Mouse (Mus musculus): ENCODE results near the gene Trp73. TPM values are rescaled to one million over a fixed set of nuclear protein-coding genes. Genes with fewer than 3 reads are reported as not detected.

Gene Trp73
- polyA plus RNA-seq, 1 experiment from 2014 or later: 0.18 TPM

- Histone ChIP-seq H3K36me3 (ENCODE audit: control insufficient read depth, insufficient read depth, low read length) (peaks cover 21% of the 10 kb centered on the region), H3K4me1 (replicated peaks; ENCODE audit: control insufficient read depth, insufficient read depth, low read length) (peaks cover 17% of the 10 kb centered on the region), H3K27ac (ENCODE audit: low read depth, low read length) (peak within 1 kb of the TSS; percentile 64), H3K4me2 (peak within 1 kb of the TSS; percentile 98), H3K4me3 (ENCODE audit: low read depth, low read length) (peak within 1 kb of the TSS; percentile 100), H3K27me3 (replicated peaks; ENCODE audit: control insufficient read depth, insufficient read depth, low read length) (no peaks in the 10 kb centered on the region), H3K9ac (ENCODE audit: low read depth, low read length) (peak within 1 kb of the TSS; percentile 95), H3K9me3 (ENCODE audit: control insufficient read depth, low read length) (no peaks in the 10 kb centered on the region)
- ATAC-seq (replicated peaks; ENCODE audit: low FRiP score) (peak; percentile 90), DNase-seq (ENCODE audit: low spot score) (peak; percentile 82)
- WGBS: under 1% methylated on average over 52 of the region's 59 CpGs
Measured at GRCm38 (mm10) chr4:154011646-154012089, 128.3 kb downstream of the Trp73 start, which contains the start of gene Lrrc47. TSS of gene Lrrc47 (plus strand) at chr4:154011731.

- Histone ChIP-seq H3K9me3 (ENCODE audit: control insufficient read depth, low read length) (no peaks in the 10 kb centered on the region), H3K4me1 (replicated peaks; ENCODE audit: control insufficient read depth, insufficient read depth, low read length) (peaks cover 17% of the 10 kb centered on the region), H3K27me3 (replicated peaks; ENCODE audit: control insufficient read depth, insufficient read depth, low read length) (no peaks in the 10 kb centered on the region), H3K4me2 (peak overlapping the region; percentile 98), H3K36me3 (ENCODE audit: control insufficient read depth, insufficient read depth, low read length) (peaks cover 16% of the 10 kb centered on the region), H3K4me3 (ENCODE audit: low read depth, low read length) (peak overlapping the region; percentile 100), H3K27ac (ENCODE audit: low read depth, low read length) (peak overlapping the region; percentile 64; the same call in 1 of the 2 replicates), H3K9ac (ENCODE audit: low read depth, low read length) (peak overlapping the region; percentile 95)
- DNase-seq (ENCODE audit: low spot score) (no peak), ATAC-seq (replicated peaks; ENCODE audit: low FRiP score) (peak; percentile 58)
- WGBS: 27% methylated on average over 13 of the region's 13 CpGs
Measured at GRCm38 (mm10) chr4:154010907-154011645, 128.9 kb downstream of the Trp73 start.

GRCm38 (mm10) chr4:154007759-154008158 lies 132.2 kb downstream of the Trp73 start:
- no peak for ATAC-seq (replicated peaks; ENCODE audit: low FRiP score)
- Histone ChIP-seq H3K27me3 (replicated peaks; ENCODE audit: control insufficient read depth, insufficient read depth, low read length) (no peaks in the 10 kb centered on the region), H3K36me3 (ENCODE audit: control insufficient read depth, insufficient read depth, low read length) (peaks cover 13% of the 10 kb centered on the region), H3K27ac (ENCODE audit: low read depth, low read length) (no peak overlapping the region; the same call in 1 of the 2 replicates), H3K4me3 (ENCODE audit: low read depth, low read length) (no peak overlapping the region), H3K4me1 (replicated peaks; ENCODE audit: control insufficient read depth, insufficient read depth, low read length) (peaks cover 3% of the 10 kb centered on the region), H3K9ac (ENCODE audit: low read depth, low read length) (no peak overlapping the region), H3K4me2 (no peak overlapping the region), H3K9me3 (ENCODE audit: control insufficient read depth, low read length) (no peaks in the 10 kb centered on the region)
- 86% methylated on average over 4 of the region's 4 CpGs for WGBS
- no peak for DNase-seq (ENCODE audit: low spot score)

GRCm38 (mm10) chr4:154006264-154006663 lies 133.7 kb downstream of the Trp73 start:
- DNase-seq (ENCODE audit: low spot score) (no peak), ATAC-seq (replicated peaks; ENCODE audit: low FRiP score) (no peak)
- Histone ChIP-seq H3K4me3 (ENCODE audit: low read depth, low read length) (no peak overlapping the region), H3K36me3 (ENCODE audit: control insufficient read depth, insufficient read depth, low read length) (peaks cover 19% of the 10 kb centered on the region), H3K9me3 (ENCODE audit: control insufficient read depth, low read length) (no peaks in the 10 kb centered on the region), H3K4me2 (no peak overlapping the region), H3K27me3 (replicated peaks; ENCODE audit: control insufficient read depth, insufficient read depth, low read length) (no peaks in the 10 kb centered on the region), H3K4me1 (replicated peaks; ENCODE audit: control insufficient read depth, insufficient read depth, low read length) (no peaks in the 10 kb centered on the region), H3K27ac (ENCODE audit: low read depth, low read length) (no peak overlapping the region), H3K9ac (ENCODE audit: low read depth, low read length) (no peak overlapping the region)
- 94% methylated on average over 6 of the region's 6 CpGs for WGBS

Other genes starting within 250 kb of the Trp73 start
- gene A430005L14Rik, start 183.0 kb downstream of the Trp73 start, polyA plus RNA-seq (2014; fragmentation: Nextera tagmentation; extraction: Ambion mirVana): 90.4 and 91.4 TPM in 2 replicates
- gene Dffb, start 165.1 kb downstream of the Trp73 start, polyA plus RNA-seq (2014; fragmentation: Nextera tagmentation; extraction: Ambion mirVana): 17.2 and 18.5 TPM in 2 replicates
- 14.3 and 15.8 TPM in 2 replicates for gene Cep104, start 165.0 kb downstream of the Trp73 start, polyA plus RNA-seq (2014; fragmentation: Nextera tagmentation; extraction: Ambion mirVana)
- gene Lrrc47, start 128.5 kb downstream of the Trp73 start, polyA plus RNA-seq (2014; fragmentation: Nextera tagmentation; extraction: Ambion mirVana): 20.3 and 22.5 TPM in 2 replicates
- 414 and 426 TPM in 2 replicates for gene Smim1, start 114.0 kb downstream of the Trp73 start, polyA plus RNA-seq (2014; fragmentation: Nextera tagmentation; extraction: Ambion mirVana)
- gene Ccdc27, start 97.5 kb downstream of the Trp73 start, polyA plus RNA-seq (2014; fragmentation: Nextera tagmentation; extraction: Ambion mirVana): 0.08 TPM in 1 of 2 replicates, not detected in the other
- 39.9 and 46.8 TPM in 2 replicates for gene Wrap73, start 2.2 kb upstream of the Trp73 start, polyA plus RNA-seq (2014; fragmentation: Nextera tagmentation; extraction: Ambion mirVana)
- 133 and 149 TPM in 2 replicates for gene Tprgl, start 20.5 kb upstream of the Trp73 start, polyA plus RNA-seq (2014; fragmentation: Nextera tagmentation; extraction: Ambion mirVana)
- 5.8 and 5.9 TPM in 2 replicates for gene Megf6, start 30.5 kb upstream of the Trp73 start, polyA plus RNA-seq (2014; fragmentation: Nextera tagmentation; extraction: Ambion mirVana)
- 5.3 and 5.9 TPM in 2 replicates for gene Arhgef16, start 161.5 kb upstream of the Trp73 start, polyA plus RNA-seq (2014; fragmentation: Nextera tagmentation; extraction: Ambion mirVana)
- not detected in 2 replicates for gene B230104I21Rik, start 195.9 kb upstream of the Trp73 start, polyA plus RNA-seq (2014; fragmentation: Nextera tagmentation; extraction: Ambion mirVana)

Measured in liver, embryonic 11.5 days (tissue).